Mouse (Mus musculus): ENCODE measurements around the gene Pabpn1l. TPM values are rescaled to one million over a fixed set of nuclear protein-coding genes. Genes with fewer than 3 reads are reported as not detected.

The Pabpn1l gene
- polyA plus RNA-seq, 1 experiment, result not detected

DNA sequence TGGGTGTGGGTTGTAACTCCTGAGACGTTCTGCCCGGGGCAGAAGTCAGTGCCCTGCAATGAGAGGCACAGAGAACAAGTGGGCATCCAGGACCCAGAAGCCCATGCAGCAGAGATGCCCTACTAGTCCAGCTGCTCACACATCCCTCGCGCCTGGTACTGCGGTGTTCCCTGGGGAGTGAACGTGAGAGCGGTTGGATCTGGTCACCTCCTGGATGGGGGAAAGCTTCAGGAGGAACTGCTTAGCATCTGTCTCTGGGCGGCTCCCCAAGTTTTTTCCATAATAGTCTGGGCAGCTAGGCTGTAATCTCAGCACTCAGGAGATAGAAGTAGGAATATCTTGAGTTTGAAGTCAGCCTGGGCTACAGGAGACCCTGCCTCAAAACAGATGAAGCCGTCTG, 37.6 kb downstream of the Pabpn1l start:
- H3K4me1 ChIP-seq (ENCODE audit: control insufficient read depth, insufficient read depth, low read length), result peaks cover 11% of the 10 kb centered on the region
- no peak for TF ChIP-seq POLR2A (IDR thresholded peaks at IDR 0.05; ENCODE audit: low read depth, low read length)
- TF ChIP-seq CTCF (IDR thresholded peaks at IDR 0.05; ENCODE audit: borderline replicate concordance, insufficient read depth, low read length), result no peak
- peak overlapping the region; percentile 34; the same call in 1 of the 2 replicates for H3K27ac ChIP-seq (ENCODE audit: insufficient read depth, low read length)
- H3K4me3 ChIP-seq (ENCODE audit: insufficient read depth, low read length), result no peak overlapping the region

DNA sequence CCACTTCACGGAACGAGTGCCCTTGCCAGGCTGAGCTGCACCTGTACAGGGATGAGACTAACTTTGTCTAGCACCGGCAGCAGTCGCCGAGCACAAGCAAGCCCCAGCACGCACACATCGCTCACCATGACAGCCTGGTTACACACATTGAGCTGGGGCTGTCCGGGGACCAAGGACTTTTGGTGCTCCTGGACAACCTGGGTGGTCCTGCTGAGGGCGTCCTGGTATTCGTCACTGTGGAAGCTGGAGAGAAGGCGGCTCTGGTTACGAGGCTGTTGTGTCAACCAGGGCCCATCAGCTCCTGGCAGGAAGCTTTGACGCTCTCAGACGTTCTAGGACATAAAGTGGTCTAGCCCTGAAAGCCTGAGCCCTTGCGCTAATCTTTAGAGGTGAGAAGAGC, 41.6 kb downstream of the Pabpn1l start:
- TF ChIP-seq POLR2A (IDR thresholded peaks at IDR 0.05; ENCODE audit: low read depth, low read length) (no peak), CTCF (IDR thresholded peaks at IDR 0.05; ENCODE audit: borderline replicate concordance, insufficient read depth, low read length) (no peak)
- Histone ChIP-seq H3K4me1 (ENCODE audit: control insufficient read depth, insufficient read depth, low read length) (peaks cover 11% of the 10 kb centered on the region), H3K4me3 (ENCODE audit: insufficient read depth, low read length) (no peak overlapping the region), H3K27ac (ENCODE audit: insufficient read depth, low read length) (no peak overlapping the region)

DNA sequence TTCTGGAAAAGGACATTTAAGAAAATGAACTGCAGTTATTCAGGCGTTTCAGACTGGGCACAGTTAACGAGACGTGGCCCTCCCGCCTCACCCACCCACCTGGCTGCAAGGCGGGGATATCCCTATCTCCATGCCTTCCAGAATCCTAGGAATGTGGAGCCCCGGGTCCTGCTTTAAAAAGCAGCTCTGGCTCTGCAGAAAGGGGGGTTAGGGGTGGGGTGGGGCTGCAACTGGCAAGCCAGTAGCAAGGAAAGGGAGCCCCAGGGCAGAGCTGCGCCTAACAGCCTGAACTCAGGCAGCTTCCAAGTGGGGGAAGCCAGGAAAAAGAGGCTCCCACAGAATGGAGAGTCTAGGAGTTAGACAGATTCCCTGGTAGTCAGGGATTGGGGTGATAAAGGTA, 43.3 kb downstream of the Pabpn1l start:
- Histone ChIP-seq H3K27ac (ENCODE audit: insufficient read depth, low read length) (no peak overlapping the region), H3K4me1 (ENCODE audit: control insufficient read depth, insufficient read depth, low read length) (peaks cover 8% of the 10 kb centered on the region; the same call in 1 of the 2 replicates), H3K4me3 (ENCODE audit: insufficient read depth, low read length) (no peak overlapping the region)
- TF ChIP-seq CTCF (IDR thresholded peaks at IDR 0.05; ENCODE audit: borderline replicate concordance, insufficient read depth, low read length) (no peak), POLR2A (IDR thresholded peaks at IDR 0.05; ENCODE audit: low read depth, low read length) (no peak)

DNA sequence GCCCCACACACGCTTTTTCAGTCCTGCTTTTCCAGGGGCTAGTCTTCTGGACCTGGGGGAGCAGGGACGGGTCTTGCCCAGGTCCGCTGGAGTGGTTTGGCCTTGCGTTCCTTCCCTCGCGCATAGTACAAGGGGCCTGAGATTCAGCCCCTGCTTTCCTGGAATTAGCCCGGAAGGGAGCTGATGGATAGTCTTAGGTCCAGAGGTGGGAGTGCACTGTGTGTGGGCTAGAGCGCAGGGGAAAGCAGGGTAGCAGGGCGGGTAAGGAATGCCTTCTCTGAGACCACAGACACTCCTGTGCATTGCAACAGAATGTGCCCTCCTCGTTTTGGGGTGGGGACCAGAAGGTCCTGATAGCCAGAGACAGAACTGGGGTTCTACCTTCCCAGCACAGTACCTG, 45.4 kb downstream of the Pabpn1l start:
- Histone ChIP-seq H3K4me3 (ENCODE audit: insufficient read depth, low read length) (no peak overlapping the region), H3K4me1 (ENCODE audit: control insufficient read depth, insufficient read depth, low read length) (peaks cover 8% of the 10 kb centered on the region; the same call in 1 of the 2 replicates)
- TF ChIP-seq POLR2A (IDR thresholded peaks at IDR 0.05; ENCODE audit: low read depth, low read length) (no peak), CTCF (IDR thresholded peaks at IDR 0.05; ENCODE audit: borderline replicate concordance, insufficient read depth, low read length) (no peak)

DNA sequence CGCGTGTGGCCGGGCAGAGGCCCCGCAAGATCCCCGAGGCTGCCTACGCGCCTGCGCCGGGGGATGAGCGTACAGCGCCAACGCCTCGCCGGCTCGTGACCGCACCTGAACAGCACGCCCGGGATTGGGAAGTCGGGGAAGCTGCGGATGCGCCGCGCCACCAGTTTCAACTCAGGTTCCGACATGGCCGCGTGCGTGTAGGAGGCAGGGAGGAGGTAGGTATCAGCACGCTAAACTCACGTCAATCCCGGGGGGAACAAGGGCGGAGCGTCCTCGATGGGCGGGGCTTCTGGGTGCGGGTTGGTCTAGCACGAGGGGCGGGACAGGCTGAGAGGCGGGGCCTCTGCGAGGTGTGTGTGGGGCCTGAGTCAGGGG, 45.9 kb downstream of the Pabpn1l start, which contains the start of gene Aprt:
Aprt (minus strand) TSS at position 262 of the 375 bp plus-strand sequence.
- H3K4me3 ChIP-seq (ENCODE audit: insufficient read depth, low read length), result peak within 1 kb of the TSS; percentile 73
- TF ChIP-seq POLR2A (IDR thresholded peaks at IDR 0.05; ENCODE audit: low read depth, low read length) (peak; percentile 96), CTCF (IDR thresholded peaks at IDR 0.05; ENCODE audit: borderline replicate concordance, insufficient read depth, low read length) (no peak)
- no peak within 1 kb of the TSS for H3K27ac ChIP-seq (ENCODE audit: insufficient read depth, low read length)
- peaks cover 8% of the 10 kb centered on the region; the same call in 1 of the 2 replicates for H3K4me1 ChIP-seq (ENCODE audit: control insufficient read depth, insufficient read depth, low read length)

More for the DNA sequence above, 45.4 kb downstream of the Pabpn1l start:
- H3K27ac ChIP-seq (ENCODE audit: insufficient read depth, low read length), result no peak overlapping the region

DNA sequence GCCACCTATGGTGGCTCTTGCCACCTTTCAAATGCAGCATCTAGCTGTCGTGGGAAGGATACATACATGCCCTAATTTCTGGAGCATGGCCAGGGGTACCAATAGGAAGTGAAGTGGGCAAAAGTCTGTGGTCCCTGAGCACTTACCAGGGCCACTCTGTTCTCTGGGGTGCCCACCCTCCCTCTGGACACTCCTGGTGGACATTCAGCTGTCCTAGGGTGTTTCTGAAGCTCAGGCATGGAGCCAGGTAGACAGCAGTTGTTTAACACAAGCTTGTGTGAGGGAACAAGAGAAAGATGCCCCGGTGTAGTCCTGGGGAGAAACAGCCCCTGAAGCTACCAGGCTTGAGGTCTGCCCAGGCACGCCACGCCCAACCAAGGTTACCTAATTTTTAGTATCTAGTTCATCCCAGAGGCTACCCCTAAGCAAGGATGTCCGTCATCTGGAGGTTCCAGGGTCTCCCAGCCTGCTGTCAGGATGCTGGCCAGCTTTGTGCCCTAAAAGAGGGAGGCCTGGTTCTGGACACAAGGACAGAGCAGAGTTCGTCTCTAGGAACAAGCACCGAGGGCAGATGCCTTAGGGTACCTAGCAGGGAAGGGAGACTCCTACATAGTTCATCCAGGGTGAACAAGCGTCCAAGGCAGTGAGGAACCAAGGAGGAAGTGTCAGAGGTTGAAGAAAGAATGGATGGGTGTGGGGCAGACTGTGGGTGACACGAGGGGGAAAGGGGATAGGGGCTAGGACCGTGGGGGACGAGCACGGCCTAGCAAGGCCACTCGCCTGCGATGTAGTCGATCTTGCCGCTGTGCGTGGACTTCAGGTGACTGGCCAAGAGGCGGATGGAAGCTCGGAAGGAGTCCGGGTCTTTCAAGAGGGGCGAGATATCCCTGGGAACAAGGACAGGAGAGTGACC, 46.5 kb downstream of the Pabpn1l start:
- H3K4me3 ChIP-seq (ENCODE audit: insufficient read depth, low read length), result peak overlapping the region; percentile 73
- peaks cover 8% of the 10 kb centered on the region; the same call in 1 of the 2 replicates for H3K4me1 ChIP-seq (ENCODE audit: control insufficient read depth, insufficient read depth, low read length)
- no peak overlapping the region for H3K27ac ChIP-seq (ENCODE audit: insufficient read depth, low read length)
- TF ChIP-seq CTCF (IDR thresholded peaks at IDR 0.05; ENCODE audit: borderline replicate concordance, insufficient read depth, low read length) (no peak), POLR2A (IDR thresholded peaks at IDR 0.05; ENCODE audit: low read depth, low read length) (no peak; the same call in none of the 2 replicates)

DNA sequence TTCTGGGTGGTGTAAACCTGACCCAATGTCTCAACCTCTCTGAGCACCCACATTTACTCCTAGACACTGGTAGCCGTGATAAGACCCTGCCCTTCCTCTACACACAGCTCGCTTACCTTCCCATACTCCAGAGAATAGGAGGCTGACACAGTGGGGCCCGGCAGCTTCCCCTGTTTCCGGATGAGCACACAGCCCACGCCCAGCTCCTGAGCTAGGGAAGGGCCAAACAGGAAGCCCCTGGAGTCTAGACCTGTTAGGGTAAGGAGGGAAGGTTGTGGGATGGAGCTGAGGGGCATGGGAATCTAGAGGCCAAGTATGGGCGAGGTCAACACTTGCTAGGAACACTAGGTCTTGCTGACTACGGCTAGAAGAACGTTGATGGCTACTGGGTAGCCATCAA, 47.3 kb downstream of the Pabpn1l start:
- TF ChIP-seq CTCF (IDR thresholded peaks at IDR 0.05; ENCODE audit: borderline replicate concordance, insufficient read depth, low read length) (no peak), POLR2A (IDR thresholded peaks at IDR 0.05; ENCODE audit: low read depth, low read length) (no peak)
- H3K4me1 ChIP-seq (ENCODE audit: control insufficient read depth, insufficient read depth, low read length), result peaks cover 8% of the 10 kb centered on the region; the same call in 1 of the 2 replicates
- H3K27ac ChIP-seq (ENCODE audit: insufficient read depth, low read length), result no peak overlapping the region
- peak overlapping the region; percentile 73 for H3K4me3 ChIP-seq (ENCODE audit: insufficient read depth, low read length)

DNA sequence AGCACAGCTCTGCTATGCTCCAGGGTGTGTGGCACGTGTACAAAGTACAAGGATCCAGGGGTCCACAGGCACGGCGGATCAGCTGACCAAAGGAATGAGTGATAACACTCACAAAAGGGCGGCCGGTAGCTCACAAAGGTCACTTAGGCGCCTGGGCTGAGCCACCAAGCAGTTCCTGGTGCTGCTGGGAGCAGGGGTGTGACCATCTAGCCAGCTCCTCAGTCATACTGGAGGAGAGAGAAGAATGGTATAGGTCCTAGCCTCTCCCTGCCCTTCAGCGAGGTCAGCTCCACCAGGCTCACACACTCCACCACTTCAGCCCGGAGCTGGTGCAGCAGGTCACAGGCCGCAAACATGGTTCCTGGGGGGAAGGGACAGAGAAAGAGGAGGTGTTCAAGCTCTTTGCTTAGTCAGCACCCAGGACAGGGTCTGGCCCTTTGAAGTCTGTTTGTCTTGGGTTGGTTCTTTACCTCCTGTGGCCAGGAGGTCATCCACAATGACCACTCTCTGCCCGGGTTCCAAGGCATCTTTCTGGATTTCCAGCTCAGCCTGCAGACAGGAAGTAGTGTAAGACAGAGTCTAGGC, 47.8 kb downstream of the Pabpn1l start:
- TF ChIP-seq POLR2A (IDR thresholded peaks at IDR 0.05; ENCODE audit: low read depth, low read length) (no peak), CTCF (IDR thresholded peaks at IDR 0.05; ENCODE audit: borderline replicate concordance, insufficient read depth, low read length) (no peak)
- H3K4me1 ChIP-seq (ENCODE audit: control insufficient read depth, insufficient read depth, low read length), result peaks cover 8% of the 10 kb centered on the region; the same call in 1 of the 2 replicates
- H3K27ac ChIP-seq (ENCODE audit: insufficient read depth, low read length), result no peak overlapping the region
- peak overlapping the region; percentile 73; the same call in 1 of the 2 replicates for H3K4me3 ChIP-seq (ENCODE audit: insufficient read depth, low read length)

DNA sequence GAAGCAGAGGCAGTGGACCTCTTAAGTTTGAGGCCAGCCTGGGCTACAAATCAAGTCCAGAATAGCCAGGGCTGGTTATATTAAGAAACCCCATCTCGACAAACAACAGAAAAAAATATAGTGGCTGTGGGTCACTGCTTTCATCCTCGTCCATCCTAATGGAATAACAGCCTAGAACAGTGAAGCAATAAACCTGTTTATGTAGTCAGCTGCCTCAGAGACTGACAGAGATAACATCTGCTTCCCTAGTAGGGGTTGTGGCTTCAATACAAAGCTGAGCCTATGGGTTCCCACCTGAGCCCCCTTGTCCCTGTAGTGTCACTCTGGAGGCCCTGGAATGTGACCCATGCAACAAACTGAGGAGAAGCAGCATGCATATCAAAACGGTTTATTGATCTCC, 48.3 kb downstream of the Pabpn1l start:
- Histone ChIP-seq H3K27ac (ENCODE audit: insufficient read depth, low read length) (no peak overlapping the region), H3K4me1 (ENCODE audit: control insufficient read depth, insufficient read depth, low read length) (peaks cover 8% of the 10 kb centered on the region; the same call in 1 of the 2 replicates), H3K4me3 (ENCODE audit: insufficient read depth, low read length) (no peak overlapping the region)
- TF ChIP-seq CTCF (IDR thresholded peaks at IDR 0.05; ENCODE audit: borderline replicate concordance, insufficient read depth, low read length) (no peak), POLR2A (IDR thresholded peaks at IDR 0.05; ENCODE audit: low read depth, low read length) (0 out of 2 replicates have a peak, but pooled peaks have one; percentile 2)
